Mouse (Mus musculus) hindbrain, embryonic 16.5 days (tissue): ENCODE results near the gene Glp2r. TPM values are rescaled to one million over a fixed set of nuclear protein-coding genes. Genes with fewer than 3 reads are reported as not detected.
A peak's percentile ranks its signal among the peaks of the same experiment; 100 is the strongest.

Experiments used
- ATAC-seq: fragments of 200-750 bp; cut with Nextera tagmentation; 2 replicates; pipeline ENCODE4 v1.8.0; 2017; ENCODE audit warnings: moderate TSS enrichment, moderate library complexity
- H3K27ac ChIP-seq: fragments of 300-500 bp; sonication (generic); 2 replicates; pipeline ENCODE4 v1.5.1; 2014; ENCODE audit warnings: low read depth, mild to moderate bottlenecking, control low read depth, low read length, moderate library complexity
- H3K27me3 ChIP-seq: fragments of 300-500 bp; sonication (generic); replicated peaks from 2 replicates; pipeline ENCODE4 v1.6.1; 2014; ENCODE audit warnings: low read length; ENCODE audit not compliant: control insufficient read depth, insufficient read depth
- H3K36me3 ChIP-seq: fragments of 300-500 bp; sonication (generic); 2 replicates; pipeline ENCODE4 v1.6.1; 2014; ENCODE audit warnings: mild to moderate bottlenecking, low read length, moderate library complexity, mixed read lengths; ENCODE audit not compliant: control insufficient read depth, insufficient read depth
- H3K4me1 ChIP-seq: fragments of 300-500 bp; sonication (generic); 2 replicates; pipeline ENCODE4 v1.6.1; 2014; ENCODE audit warnings: low read depth, low read length; ENCODE audit not compliant: control insufficient read depth, insufficient read depth
- H3K4me2 ChIP-seq: fragments of 300-500 bp; sonication (generic); 2 replicates; pipeline ENCODE4 v1.6.1; 2014; ENCODE audit warnings: mild to moderate bottlenecking, low read length, control low read depth, moderate library complexity
- H3K4me3 ChIP-seq: fragments of 300-500 bp; sonication (generic); 2 replicates; pipeline ENCODE4 v1.5.1; 2014; ENCODE audit warnings: mild to moderate bottlenecking, low read length, control low read depth, moderate library complexity
- H3K9ac ChIP-seq: fragments of 300-500 bp; sonication (generic); 2 replicates; pipeline ENCODE4 v1.6.1; 2014; ENCODE audit warnings: low read depth, mild to moderate bottlenecking, control low read depth, low read length, moderate library complexity
- H3K9me3 ChIP-seq: fragments of 300-500 bp; sonication (generic); 2 replicates; pipeline ENCODE4 v1.6.1; 2014; ENCODE audit warnings: mild to moderate bottlenecking, low read length, moderate library complexity; ENCODE audit not compliant: control insufficient read depth
- WGBS: fragments of 180-500 bp; shearing (Covaris S2); extraction: QIAGEN DNeasy Blood & Tissue Kit; methylation state at CpG from one replicate; pipeline ENCODE4 v1.1.7; 2014; 5-methylcytosine and 5-hydroxymethylcytosine counted together
- polyA plus RNA-seq: library from polyadenylated mRNA; unstranded; fragments of >200 nt; fragmentation: Nextera tagmentation; extraction: Ambion mirVana; gene quantifications from 2 replicates; pipeline ENCODE4 v1.2.1, GENCODE M21; 2015

Glp2r gene
- polyA plus RNA-seq, 1 experiment from 2014 or later, result 0.05 TPM

GRCm38 (mm10) chr11:67797931-67798330 is 27.0 kb upstream of the Glp2r start, which contains the start of gene Dhrs7c:
Gene Dhrs7c (plus strand): TSS chr11:67798187.
- 74% methylated on average over 7 of the region's 7 CpGs for WGBS
- no peak for ATAC-seq

GRCm38 (mm10) chr11:67790182-67790581 is 19.2 kb upstream of the Glp2r start:
- no peaks in the 10 kb centered on the region for H3K4me1 ChIP-seq
- WGBS, result 78% methylated on average over 11 of the region's 11 CpGs
- H3K9ac ChIP-seq, result no peak overlapping the region
- no peaks in the 10 kb centered on the region for H3K9me3 ChIP-seq
- H3K36me3 ChIP-seq, result no peaks in the 10 kb centered on the region
- no peaks in the 10 kb centered on the region for H3K27me3 ChIP-seq
- H3K4me3 ChIP-seq, result no peak overlapping the region
- no peak for ATAC-seq
- no peak overlapping the region for H3K4me2 ChIP-seq
- H3K27ac ChIP-seq, result no peak overlapping the region

More at GRCm38 (mm10) chr11:67797931-67798330, 27.0 kb upstream of the Glp2r start, which contains the start of gene Dhrs7c:
- H3K9me3 ChIP-seq, result no peaks in the 10 kb centered on the region
- no peak within 1 kb of the TSS for H3K4me2 ChIP-seq
- no peak within 1 kb of the TSS for H3K9ac ChIP-seq
- H3K4me1 ChIP-seq, result no peaks in the 10 kb centered on the region
- H3K36me3 ChIP-seq, result no peaks in the 10 kb centered on the region
- H3K27ac ChIP-seq, result no peak within 1 kb of the TSS
- H3K27me3 ChIP-seq, result no peaks in the 10 kb centered on the region
- no peak within 1 kb of the TSS for H3K4me3 ChIP-seq

GRCm38 (mm10) chr11:67774379-67774778 is 3.4 kb upstream of the Glp2r start, which contains the start of gene Gsg1l2:
Gene Gsg1l2 (plus strand): TSS chr11:67774608.
- Histone ChIP-seq H3K36me3 (no peaks in the 10 kb centered on the region), H3K27ac (no peak within 1 kb of the TSS), H3K9ac (no peak within 1 kb of the TSS), H3K4me3 (no peak within 1 kb of the TSS), H3K4me1 (no peaks in the 10 kb centered on the region), H3K9me3 (no peaks in the 10 kb centered on the region), H3K27me3 (no peaks in the 10 kb centered on the region), H3K4me2 (no peak within 1 kb of the TSS)
- no peak for ATAC-seq
- 70% methylated on average over 12 of the region's 12 CpGs for WGBS

- Histone ChIP-seq H3K27me3 (no peaks in the 10 kb centered on the region), H3K9me3 (no peaks in the 10 kb centered on the region), H3K36me3 (no peaks in the 10 kb centered on the region), H3K4me2 (no peak overlapping the region), H3K9ac (no peak overlapping the region), H3K4me3 (no peak overlapping the region), H3K4me1 (no peaks in the 10 kb centered on the region), H3K27ac (no peak overlapping the region)
- ATAC-seq, result peak; percentile 79
- WGBS, result 29% methylated on average over 8 of the region's 8 CpGs
These were observed 1.6 kb upstream of the Glp2r start for GRCm38 (mm10) chr11:67772577-67772976.

GRCm38 (mm10) chr11:67771691-67772090 is 738 bp upstream of the Glp2r start:
- WGBS, result 79% methylated on average over 2 of the region's 2 CpGs
- no peak overlapping the region for H3K9ac ChIP-seq
- no peak overlapping the region for H3K27ac ChIP-seq
- ATAC-seq, result no peak
- H3K4me3 ChIP-seq, result no peak overlapping the region
- H3K27me3 ChIP-seq, result no peaks in the 10 kb centered on the region
- H3K36me3 ChIP-seq, result no peaks in the 10 kb centered on the region
- H3K4me2 ChIP-seq, result no peak overlapping the region
- H3K4me1 ChIP-seq, result no peaks in the 10 kb centered on the region
- no peaks in the 10 kb centered on the region for H3K9me3 ChIP-seq

- WGBS, result 78% methylated on average over 15 of the region's 15 CpGs
- H3K27ac ChIP-seq, result no peak overlapping the region
These were observed 13.4 kb downstream of the Glp2r start for GRCm38 (mm10) chr11:67757373-67758167.

GRCm38 (mm10) chr11:67756287-67756686 is 14.7 kb downstream of the Glp2r start:
- no peaks in the 10 kb centered on the region for H3K9me3 ChIP-seq
- H3K4me2 ChIP-seq, result no peak overlapping the region
- WGBS, result 90% methylated on average over 1 of the region's 1 CpGs
- H3K4me3 ChIP-seq, result no peak overlapping the region
- no peaks in the 10 kb centered on the region for H3K4me1 ChIP-seq
- no peaks in the 10 kb centered on the region for H3K27me3 ChIP-seq
- no peak for ATAC-seq
- H3K36me3 ChIP-seq, result no peaks in the 10 kb centered on the region
- no peak overlapping the region for H3K27ac ChIP-seq
- H3K9ac ChIP-seq, result no peak overlapping the region

More at GRCm38 (mm10) chr11:67757373-67758167, 13.4 kb downstream of the Glp2r start:
- H3K4me3 ChIP-seq, result no peak overlapping the region
- H3K9ac ChIP-seq, result no peak overlapping the region
- H3K4me1 ChIP-seq, result no peaks in the 10 kb centered on the region
- ATAC-seq, result no peak
- H3K27me3 ChIP-seq, result no peaks in the 10 kb centered on the region
- no peaks in the 10 kb centered on the region for H3K9me3 ChIP-seq
- no peaks in the 10 kb centered on the region for H3K36me3 ChIP-seq
- H3K4me2 ChIP-seq, result no peak overlapping the region

GRCm38 (mm10) chr11:67741569-67741968 is 29.4 kb downstream of the Glp2r start:
- Histone ChIP-seq H3K27me3 (no peaks in the 10 kb centered on the region), H3K9ac (no peak overlapping the region), H3K4me2 (no peak overlapping the region), H3K4me3 (no peak overlapping the region), H3K9me3 (no peaks in the 10 kb centered on the region), H3K27ac (no peak overlapping the region), H3K36me3 (no peaks in the 10 kb centered on the region), H3K4me1 (no peaks in the 10 kb centered on the region)
- ATAC-seq, result no peak

GRCm38 (mm10) chr11:67738846-67739490 is 32.0 kb downstream of the Glp2r start:
- H3K4me1 ChIP-seq, result no peaks in the 10 kb centered on the region
- H3K4me2 ChIP-seq, result no peak overlapping the region
- no peaks in the 10 kb centered on the region for H3K27me3 ChIP-seq
- no peaks in the 10 kb centered on the region for H3K9me3 ChIP-seq
- WGBS, result 88% methylated on average over 5 of the region's 5 CpGs
- no peak overlapping the region for H3K9ac ChIP-seq
- no peak overlapping the region for H3K27ac ChIP-seq
- ATAC-seq, result no peak
- no peaks in the 10 kb centered on the region for H3K36me3 ChIP-seq
- no peak overlapping the region for H3K4me3 ChIP-seq
